Mouse (Mus musculus) bone marrow, adult 2 months (tissue): Measurements from ENCODE around the gene Washc4. TPM values are rescaled to one million over a fixed set of nuclear protein-coding genes. Genes with fewer than 3 reads are reported as not detected.

ENCODE experiments used
- H3K27ac ChIP-seq: fragments of 200-500 bp; 2 replicates; pipeline ENCODE4 v1.5.1; 2012; ENCODE audit warnings: low read depth, mild to moderate bottlenecking, control low read depth, inconsistent platforms, low read length; ENCODE audit not compliant: control insufficient read depth, poor library complexity, insufficient read depth
- H3K4me1 ChIP-seq: fragments of 200-500 bp; 2 replicates; pipeline ENCODE4 v1.6.1; 2011; ENCODE audit warnings: low read length; ENCODE audit not compliant: control insufficient read depth, insufficient read depth
- H3K4me3 ChIP-seq: fragments of 200-500 bp; replicated peaks from 2 replicates; pipeline ENCODE3; 2011; ENCODE audit warnings: mild to moderate bottlenecking, low read depth, low read length, control low read depth; ENCODE audit not compliant: control insufficient read depth
- CTCF ChIP-seq: fragments of 200-500 bp; IDR thresholded peaks from 2 replicates; pipeline ENCODE4 v1.5.1; 2011; ENCODE audit warnings: low read length, control low read depth; ENCODE audit not compliant: control insufficient read depth, insufficient read depth
- POLR2A ChIP-seq: fragments of 200-500 bp; IDR thresholded peaks from 2 replicates; pipeline ENCODE4 v1.6.1; 2011; ENCODE audit warnings: low read depth, mild to moderate bottlenecking, control low read depth, low read length, borderline replicate concordance; ENCODE audit not compliant: control insufficient read depth
- WGBS: fragments of 180-500 bp; shearing (Covaris S2); methylation state at CpG from one replicate; pipeline ENCODE4 v1.1.7; 2018; 5-methylcytosine and 5-hydroxymethylcytosine counted together
- polyA plus RNA-seq: library from polyadenylated mRNA; stranded (reverse); fragments of >200 nt; gene quantifications from 2 replicates; pipeline ENCODE4 v1.2.4, GENCODE M21; 2011; ENCODE audit warnings: low replicate concordance; ENCODE audit not compliant: missing spikeins, insufficient read depth, insufficient read length

The Washc4 gene
- polyA plus RNA-seq, 1 experiment: 6.6 TPM

GRCm38 (mm10) chr10:83533258-83533909, 10.2 kb upstream of the Washc4 start:
- H3K4me1 ChIP-seq: peaks cover 2% of the 10 kb centered on the region
- no peak overlapping the region for H3K27ac ChIP-seq
- 3% methylated on average over 27 of the region's 27 CpGs for WGBS
- TF ChIP-seq POLR2A: no peak
- TF ChIP-seq CTCF: no peak
- H3K4me3 ChIP-seq: no peak overlapping the region

DNA sequence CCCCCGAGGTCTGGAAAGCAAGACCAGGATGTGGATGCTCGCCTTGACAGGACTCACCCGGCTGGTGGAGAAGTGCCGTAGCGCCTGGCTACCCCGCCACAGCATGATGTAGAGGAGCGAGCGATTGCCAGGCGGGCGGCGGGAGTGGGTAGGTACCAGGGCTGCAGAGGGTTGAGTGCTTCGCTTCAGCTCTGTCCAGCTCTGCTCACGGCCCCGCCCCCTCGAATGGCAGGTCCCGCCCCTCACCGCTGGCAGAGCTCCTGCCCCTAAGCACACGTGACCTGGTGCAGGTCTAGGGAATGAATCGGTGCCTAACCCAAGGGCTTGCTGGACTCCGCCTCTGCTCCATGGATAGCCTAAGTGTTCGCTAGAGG, 9.7 kb upstream of the Washc4 start, which contains the start of gene Aldh1l2:
Gene Aldh1l2 (minus strand): TSS at position 231 of the 374 bp plus-strand sequence.
- TF ChIP-seq POLR2A (no peak), CTCF (no peak)
- Histone ChIP-seq H3K4me3 (no peak within 1 kb of the TSS), H3K4me1 (peaks cover 2% of the 10 kb centered on the region), H3K27ac (no peak within 1 kb of the TSS)
- 1% methylated on average over 21 of the region's 21 CpGs for WGBS

GRCm38 (mm10) chr10:83536436-83536835, 7.1 kb upstream of the Washc4 start:
- Histone ChIP-seq H3K27ac (no peak overlapping the region), H3K4me3 (no peak overlapping the region), H3K4me1 (peaks cover 2% of the 10 kb centered on the region)
- 7% methylated on average over 1 of the region's 1 CpGs for WGBS
- TF ChIP-seq CTCF (no peak), POLR2A (no peak)

- 76% methylated on average over 6 of the region's 6 CpGs for WGBS
- no peak for TF ChIP-seq POLR2A
- no peak for TF ChIP-seq CTCF
- no peak overlapping the region for H3K4me3 ChIP-seq
Observed at GRCm38 (mm10) chr10:83539311-83539980, 4.1 kb upstream of the Washc4 start.

DNA sequence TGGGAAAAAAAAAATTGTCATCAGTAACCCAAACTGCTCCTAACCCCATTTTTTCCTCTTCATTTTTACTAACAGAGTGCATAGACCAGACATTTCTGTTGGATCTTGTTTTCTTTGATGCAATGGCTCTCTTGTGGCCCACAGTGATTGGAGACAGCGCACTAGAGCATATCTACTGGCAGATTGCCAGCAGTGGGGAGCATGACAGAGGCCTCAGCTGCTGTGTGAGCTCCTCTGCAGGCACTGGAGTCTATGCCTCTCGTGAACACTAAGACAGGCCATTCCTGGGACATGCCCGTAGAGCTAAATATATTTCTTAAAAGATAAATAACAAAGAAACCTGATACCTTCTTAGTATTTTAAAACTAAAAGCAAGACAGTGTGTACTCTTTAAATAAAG, 3.5 kb upstream of the Washc4 start:
- WGBS: 62% methylated on average over 3 of the region's 3 CpGs
- TF ChIP-seq POLR2A (no peak), CTCF (no peak)

More at GRCm38 (mm10) chr10:83539311-83539980, 4.1 kb upstream of the Washc4 start:
- no peaks in the 10 kb centered on the region for H3K4me1 ChIP-seq
- H3K27ac ChIP-seq: no peak overlapping the region

DNA sequence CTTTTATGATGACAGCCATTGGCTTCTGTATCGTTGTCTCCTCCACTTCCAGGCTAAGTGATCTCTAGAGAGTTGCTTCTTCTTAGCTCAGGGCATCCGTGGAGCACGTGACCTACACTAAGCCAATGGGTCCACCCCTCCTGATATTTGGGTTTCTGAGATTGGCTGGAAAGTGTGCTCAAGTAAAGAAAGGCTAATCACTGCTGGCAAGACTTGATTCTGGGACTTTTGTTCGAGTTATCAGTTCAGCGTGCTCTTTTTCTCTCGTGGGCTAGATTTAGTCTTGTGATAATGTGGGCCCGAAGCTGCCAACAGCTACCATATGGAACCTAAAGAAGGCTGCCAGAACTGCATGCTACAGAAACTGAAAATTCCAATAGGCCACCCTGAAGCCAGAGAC, 1.3 kb upstream of the Washc4 start:
- H3K4me1 ChIP-seq: no peaks in the 10 kb centered on the region
- no peak for TF ChIP-seq POLR2A
- TF ChIP-seq CTCF: no peak
- H3K27ac ChIP-seq: no peak overlapping the region
- WGBS: 77% methylated on average over 7 of the region's 7 CpGs
- no peak overlapping the region for H3K4me3 ChIP-seq

More for the DNA sequence above, 3.5 kb upstream of the Washc4 start:
- no peak overlapping the region for H3K27ac ChIP-seq
- no peak overlapping the region for H3K4me3 ChIP-seq
- H3K4me1 ChIP-seq: no peaks in the 10 kb centered on the region

- TF ChIP-seq CTCF (no peak), POLR2A (no peak)
- H3K4me1 ChIP-seq: no peaks in the 10 kb centered on the region
- peak overlapping the region; percentile 95 for H3K27ac ChIP-seq
- H3K4me3 ChIP-seq: peak overlapping the region; percentile 87
- WGBS: 0% methylated on average over 34 of the region's 41 CpGs
Observed at GRCm38 (mm10) chr10:83544103-83544479, 539 bp downstream of the Washc4 start.

DNA sequence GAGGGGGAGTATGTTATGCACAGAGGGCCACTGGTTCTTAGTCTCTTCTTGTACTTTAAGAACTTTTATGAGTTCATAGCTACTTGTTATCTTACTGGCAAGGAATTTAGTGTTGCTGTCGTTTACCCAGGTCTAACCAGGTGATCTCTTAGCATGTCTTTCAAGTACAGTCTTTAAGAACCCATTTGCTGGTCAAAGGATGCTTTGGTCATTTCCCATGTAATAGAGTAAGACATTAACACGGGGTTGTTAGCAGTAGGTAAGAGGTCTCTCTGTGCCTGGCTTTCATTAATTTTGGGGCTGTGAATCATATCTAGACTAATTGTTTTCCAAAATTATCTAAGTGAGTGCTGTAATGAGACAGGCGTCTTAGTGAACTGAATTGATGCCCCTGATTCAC, 1.8 kb downstream of the Washc4 start:
- TF ChIP-seq CTCF (no peak), POLR2A (no peak)
- Histone ChIP-seq H3K27ac (no peak overlapping the region), H3K4me1 (no peaks in the 10 kb centered on the region), H3K4me3 (no peak overlapping the region)
- 69% methylated on average over 3 of the region's 3 CpGs for WGBS
